Mouse (Mus musculus) adrenal gland, postnatal 4 days (tissue): Measurements from ENCODE around the gene Defb18. TPM values are rescaled to one million over a fixed set of nuclear protein-coding genes. Genes with fewer than 3 reads are reported as not detected.
"Not testable (repeated sequence)": the region's sequence is repeated elsewhere in the genome, so short reads cannot be mapped to it uniquely, and the experiment has no call there.

Experiments used
- DNase-seq, 2 experiments: peaks; one replicate each; pipeline ENCODE4 v3.0.0; 2021 to 2022; ENCODE audit warnings: low spot score in 2 of 2, mixed read lengths in 2 of 2
- long read RNA-seq, 2 experiments: library from polyadenylated mRNA; stranded (forward); transcript quantifications; one replicate each; pipeline ENCODE4 v2.0.0; 2021
- total RNA-seq, 2 experiments: library from RNA; stranded (reverse); gene quantifications; 2 replicates each; pipeline ENCODE4 v1.2.3; 2021

Gene Defb18
- not detected for total RNA-seq
- long read RNA-seq, experiment 1 = 0 reads
- long read RNA-seq, experiment 2 = 0 reads

GRCm38 (mm10) chr1:18237343-18237742 is at the start of gene Defb18:
TSS of gene Defb18 (minus strand) at chr1:18237443.
- DNase-seq = no peak

GRCm38 (mm10) chr1:18271095-18271494 is 33.9 kb upstream of the Defb18 start:
- DNase-seq = no peak

GRCm38 (mm10) chr1:18268845-18269244 is 31.6 kb upstream of the Defb18 start:
- no peak for DNase-seq

GRCm38 (mm10) chr1:18265038-18265437 is 27.8 kb upstream of the Defb18 start, which contains the start of gene Defb41:
TSS of gene Defb41 (minus strand) at chr1:18265138.
- no peak for DNase-seq

- DNase-seq = not testable (repeated sequence)
These were observed 8.7 kb upstream of the Defb18 start for GRCm38 (mm10) chr1:18245801-18246580.

- DNase-seq = no peak
These were observed 13.8 kb downstream of the Defb18 start for GRCm38 (mm10) chr1:18223385-18223945.

GRCm38 (mm10) chr1:18191719-18192118 is 45.5 kb downstream of the Defb18 start:
- no peak for DNase-seq

- no peak for DNase-seq
These were observed 46.2 kb downstream of the Defb18 start for GRCm38 (mm10) chr1:18190714-18191712.

Other genes starting within 250 kb of the Defb18 start
- not detected for gene Crisp4, start 91.5 kb downstream of the Defb18 start, total RNA-seq
- not detected for gene Defb41, start 27.7 kb upstream of the Defb18 start, total RNA-seq